Mouse (Mus musculus) bone marrow macrophage, adult 2 months (primary cell): ENCODE data around the gene Acvrl1. TPM values are rescaled to one million over a fixed set of nuclear protein-coding genes. Genes with fewer than 3 reads are reported as not detected.

ENCODE experiments used
- H3K27ac ChIP-seq: 2 replicates; pipeline ENCODE4 v1.5.1; 2012; ENCODE audit warnings: low read depth, low read length; ENCODE audit not compliant: insufficient read depth
- H3K4me1 ChIP-seq: 2 replicates; pipeline ENCODE4 v1.6.1; 2012; ENCODE audit warnings: low read length; ENCODE audit not compliant: control insufficient read depth, insufficient read depth
- H3K4me3 ChIP-seq: 2 replicates; pipeline ENCODE4 v1.5.1; 2012; ENCODE audit warnings: mild to moderate bottlenecking, low read length, moderate library complexity; ENCODE audit not compliant: insufficient read depth
- CTCF ChIP-seq: IDR thresholded peaks from 2 replicates; pipeline ENCODE4 v1.5.1; 2012; ENCODE audit warnings: low read depth, mild to moderate bottlenecking, low read length, moderate library complexity
- POLR2A ChIP-seq: IDR thresholded peaks from 2 replicates; pipeline ENCODE4 v1.6.1; 2012; ENCODE audit warnings: mild to moderate bottlenecking, low read depth, low read length, borderline replicate concordance
- polyA plus RNA-seq: library from polyadenylated mRNA; stranded (reverse); fragments of >200 nt; gene quantifications from 2 replicates; pipeline ENCODE4 v1.2.4, GENCODE M21; 2012; ENCODE audit not compliant: missing spikeins, insufficient read depth, insufficient read length

Gene Acvrl1
- polyA plus RNA-seq, 1 experiment: 29.8 TPM

- H3K4me1 ChIP-seq: peaks cover 17% of the 10 kb centered on the region
- TF ChIP-seq POLR2A (no peak), CTCF (no peak)
- no peak overlapping the region for H3K27ac ChIP-seq
- no peak overlapping the region for H3K4me3 ChIP-seq
These were observed 35.5 kb downstream of the Acvrl1 start for GRCm38 (mm10) chr15:101163854-101164253.

DNA sequence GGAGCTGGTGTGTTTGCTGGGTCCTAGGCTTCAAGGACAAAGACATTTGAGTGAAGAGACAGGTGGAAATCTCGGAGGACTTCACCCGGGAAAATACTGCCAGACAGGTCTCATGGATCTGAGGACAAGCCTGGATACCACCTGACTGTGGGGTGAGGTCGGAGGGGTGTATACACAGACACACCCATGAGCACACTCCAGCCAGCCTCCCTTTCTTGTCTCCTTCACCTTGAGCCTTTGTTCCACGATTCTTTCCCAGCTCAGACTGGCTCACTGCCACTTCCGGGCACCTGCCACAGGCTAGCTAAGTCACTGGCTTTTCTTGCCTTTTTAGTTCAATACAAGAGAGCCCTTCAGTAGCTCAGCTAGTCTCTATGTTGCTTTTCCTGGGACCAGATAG lies 36.0 kb downstream of the Acvrl1 start:
- no peak for TF ChIP-seq CTCF
- TF ChIP-seq POLR2A: no peak
- Histone ChIP-seq H3K4me3 (no peak overlapping the region), H3K4me1 (peaks cover 16% of the 10 kb centered on the region), H3K27ac (no peak overlapping the region)

DNA sequence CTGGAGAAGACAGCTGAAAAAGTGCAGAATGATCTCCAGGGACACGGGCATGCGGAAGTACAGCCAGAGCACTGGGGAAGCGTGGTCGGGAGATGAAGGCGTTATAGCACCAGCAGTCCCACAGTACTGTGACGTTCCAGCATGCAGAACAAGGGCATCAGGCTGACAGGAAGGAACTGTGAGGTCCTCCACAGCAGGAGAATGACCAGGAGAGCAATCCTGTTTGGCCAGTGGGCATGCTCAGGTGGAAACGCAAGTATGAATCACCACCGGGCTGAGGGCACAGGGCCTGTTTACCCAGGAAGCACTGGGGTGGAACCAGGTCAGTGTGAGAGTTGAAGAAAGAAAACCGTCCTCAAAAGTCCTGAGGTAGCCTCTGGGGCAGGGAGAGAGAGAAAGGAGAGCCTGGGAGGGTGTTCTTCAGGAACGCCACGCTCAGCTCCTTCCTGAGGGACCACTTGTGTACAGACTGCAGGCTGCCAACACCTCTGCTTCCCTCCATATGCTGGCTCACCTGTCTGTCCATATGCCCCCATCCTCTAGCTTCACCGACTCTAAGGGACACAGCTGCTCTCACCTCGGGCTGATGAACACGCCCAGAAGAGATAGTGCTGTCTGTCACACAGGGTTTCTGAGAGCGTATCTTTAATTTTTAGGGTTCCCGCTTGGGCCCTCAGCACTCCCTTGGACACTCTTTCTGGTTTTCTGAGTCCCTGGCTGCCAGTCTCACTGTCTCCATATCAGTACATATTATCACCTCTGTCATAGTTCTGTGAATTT lies 37.5 kb downstream of the Acvrl1 start:
- peaks cover 5% of the 10 kb centered on the region; the same call in 1 of the 2 replicates for H3K4me1 ChIP-seq
- H3K4me3 ChIP-seq: no peak overlapping the region
- TF ChIP-seq POLR2A: no peak
- no peak for TF ChIP-seq CTCF
- H3K27ac ChIP-seq: no peak overlapping the region

- no peak overlapping the region for H3K27ac ChIP-seq
- TF ChIP-seq POLR2A (no peak), CTCF (no peak)
- no peak overlapping the region for H3K4me3 ChIP-seq
- H3K4me1 ChIP-seq: peaks cover 4% of the 10 kb centered on the region; the same call in 1 of the 2 replicates
These were observed 39.2 kb downstream of the Acvrl1 start for GRCm38 (mm10) chr15:101167553-101167952.

DNA sequence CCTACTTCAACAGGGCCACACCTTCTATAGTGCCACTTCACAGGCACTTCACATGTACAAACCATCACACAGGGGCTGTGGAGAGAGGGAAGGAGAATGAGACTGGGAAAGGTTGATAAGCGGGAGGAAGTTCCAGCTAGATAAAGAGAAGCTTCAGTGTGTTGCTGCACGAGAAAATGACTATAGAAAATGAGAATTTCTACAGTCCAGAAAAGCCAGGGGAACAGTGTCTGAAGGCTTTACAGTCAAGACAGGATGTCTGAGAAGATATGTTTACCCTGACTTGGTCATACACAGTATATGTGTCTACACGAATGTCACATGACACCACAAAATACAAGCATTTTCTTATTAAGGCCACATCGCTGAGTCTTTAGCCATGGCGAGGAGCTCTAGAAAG lies 41.6 kb downstream of the Acvrl1 start:
- Histone ChIP-seq H3K27ac (no peak overlapping the region), H3K4me1 (peaks cover 4% of the 10 kb centered on the region), H3K4me3 (no peak overlapping the region)
- TF ChIP-seq POLR2A: no peak
- TF ChIP-seq CTCF: no peak

DNA sequence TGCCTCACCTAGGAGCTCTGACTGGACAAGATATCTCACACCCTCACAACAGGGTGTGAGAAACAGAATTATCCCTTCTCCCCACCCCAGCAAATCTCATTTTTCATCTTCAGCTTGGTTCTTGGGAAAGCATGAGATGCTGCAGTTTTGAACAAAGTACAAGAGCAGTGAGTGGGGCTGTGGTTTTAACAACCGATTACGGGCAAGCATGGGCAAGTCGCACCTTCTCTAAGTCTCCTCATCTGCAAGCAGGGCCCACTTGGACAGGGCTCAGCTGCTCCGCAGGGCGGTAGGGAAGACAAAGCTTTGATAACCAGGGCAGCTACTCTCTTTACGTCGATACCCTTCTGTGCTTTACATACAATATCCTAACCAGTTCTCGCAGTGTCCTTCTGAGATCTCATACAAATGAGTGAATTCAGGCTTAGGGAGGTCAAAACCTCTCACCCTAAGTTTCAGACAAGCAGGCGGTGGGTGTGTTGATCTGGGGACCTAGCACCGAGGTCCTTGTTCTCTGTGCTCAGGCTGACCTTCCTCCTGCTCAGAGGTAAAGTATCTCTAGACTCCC lies 42.2 kb downstream of the Acvrl1 start:
- TF ChIP-seq CTCF: no peak
- TF ChIP-seq POLR2A: no peak
- Histone ChIP-seq H3K4me3 (no peak overlapping the region), H3K27ac (no peak overlapping the region), H3K4me1 (peaks cover 7% of the 10 kb centered on the region)

- no peak overlapping the region for H3K4me3 ChIP-seq
- TF ChIP-seq CTCF (no peak), POLR2A (no peak)
- H3K27ac ChIP-seq: no peak overlapping the region
- peaks cover 13% of the 10 kb centered on the region for H3K4me1 ChIP-seq
These were observed 43.0 kb downstream of the Acvrl1 start for GRCm38 (mm10) chr15:101171272-101171671.

GRCm38 (mm10) chr15:101172016-101172415 lies 43.7 kb downstream of the Acvrl1 start:
- TF ChIP-seq CTCF (no peak), POLR2A (no peak)
- Histone ChIP-seq H3K4me1 (peaks cover 17% of the 10 kb centered on the region), H3K4me3 (no peak overlapping the region), H3K27ac (no peak overlapping the region)

DNA sequence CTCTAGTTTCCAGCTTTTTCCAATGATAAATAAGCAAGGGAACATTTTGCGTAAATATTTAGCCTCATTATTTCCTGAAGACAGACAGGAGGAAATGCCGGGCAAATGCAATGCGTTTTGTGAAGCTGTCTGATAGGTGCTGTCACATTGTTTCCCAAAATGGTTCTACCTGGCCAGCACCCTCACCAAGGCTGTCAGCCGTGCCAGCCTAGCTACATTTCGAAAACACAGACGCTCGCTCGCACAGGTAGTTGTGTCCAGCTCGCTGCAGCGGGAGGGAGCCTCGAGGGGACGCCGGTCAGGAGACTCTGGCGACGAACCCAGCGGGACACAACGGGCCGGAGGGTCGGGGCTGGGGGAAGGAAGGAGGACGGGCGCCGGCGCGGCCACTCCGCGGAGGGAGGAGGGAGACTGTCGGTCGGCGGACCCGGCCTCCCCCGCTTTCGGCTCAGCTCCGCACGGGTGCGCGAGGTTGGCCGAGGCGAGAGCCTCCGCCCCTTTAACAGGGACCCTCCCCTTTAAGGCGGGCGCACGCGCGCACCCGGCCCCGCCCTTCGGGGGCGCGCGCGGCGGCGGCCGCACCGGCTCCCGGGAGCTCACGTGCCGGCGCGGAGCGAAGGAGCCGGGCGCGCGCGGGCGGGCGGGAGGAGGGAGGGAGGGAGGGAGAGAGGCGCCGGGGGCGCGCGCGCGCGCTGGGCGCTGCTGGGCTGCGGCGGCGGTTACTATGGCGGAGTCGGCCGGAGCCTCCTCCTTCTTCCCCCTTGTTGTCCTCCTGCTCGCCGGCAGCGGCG lies 45.3 kb downstream of the Acvrl1 start, which contains the start of gene Acvr1b:
Acvr1b (plus strand) TSS at position 647 of the 791 bp plus-strand sequence.
- Histone ChIP-seq H3K4me3 (peak within 1 kb of the TSS; percentile 97), H3K4me1 (peaks cover 23% of the 10 kb centered on the region), H3K27ac (peak within 1 kb of the TSS; percentile 35)
- TF ChIP-seq CTCF (no peak), POLR2A (no peak)
